9 mouse cellular contexts compared by ENCODE assay signal in genomic region chr4:129271991-129272755, GRCm38 (mm10). TPM values are rescaled to one million over a fixed set of nuclear protein-coding genes. Genes with fewer than 3 reads are reported as not detected.
DNase-seq lines count a peak whose midpoint lies in the region; ATAC-seq and TF ChIP-seq lines count a peak whose summit lies in the region.
"Had no signal": no experiment of that assay in that cellular context is flagged by ENCODE, and none has a peak within 500 bp of the region (broad histone marks: within the 10 kb centered on the region; RNA-seq: fewer than 3 reads in every experiment).

No protein-coding gene starts in this region.

- 17% methylated on average over 15 of the region's 15 CpGs for WGBS in heart, postnatal 0 days
- 18% methylated on average over 15 of the region's 15 CpGs for WGBS in forebrain, embryonic 14.5 days

- H3K27ac ChIP-seq in heart, postnatal 0 days (ENCODE audit: low read depth) = no peak overlapping the region
- H3K27ac ChIP-seq in forebrain, embryonic 14.5 days (ENCODE audit: low read depth, low read length) = no peak overlapping the region

- peaks cover 3% of the 10 kb centered on the region; the same call in 1 of the 2 replicates for H3K4me1 ChIP-seq in heart, postnatal 0 days (ENCODE audit: control insufficient read depth, insufficient read depth)
- H3K4me1 ChIP-seq in forebrain, embryonic 14.5 days (ENCODE audit: control insufficient read depth, insufficient read depth, low read length) = no peaks in the 10 kb centered on the region

- H3K9ac ChIP-seq in heart, postnatal 0 days (replicated peaks; ENCODE audit: low read depth, low read length) = no peak overlapping the region
- no peak overlapping the region for H3K9ac ChIP-seq in forebrain, embryonic 14.5 days (ENCODE audit: low read length)

- DNase-seq in heart, postnatal 0 days (ENCODE audit: low spot score) = no peak
- no peak for DNase-seq in heart, postnatal 4 days
- peak; percentile 87 for DNase-seq in kidney, postnatal 14 days
- peak; percentile 61 for DNase-seq in naive thymus-derived CD4-positive, alpha-beta T cell, adult 2 months (ENCODE audit: low read depth)
- DNase-seq in layer of hippocampus, postnatal 36 days = no peak
- no peak for DNase-seq in forebrain, embryonic 14.5 days (ENCODE audit: low spot score)
- no peak for DNase-seq in adrenal gland, postnatal 4 days (ENCODE audit: low spot score in 2 of 2)

- no peaks in the 10 kb centered on the region for H3K9me3 ChIP-seq in heart, postnatal 0 days (replicated peaks; ENCODE audit: control insufficient read depth, low read length)
- no peaks in the 10 kb centered on the region for H3K9me3 ChIP-seq in forebrain, embryonic 14.5 days (replicated peaks; ENCODE audit: control insufficient read depth, low read length)

- 0 out of 2 replicates have a peak overlapping the region, but pooled peaks have one; percentile 6 for H3K4me2 ChIP-seq in heart, postnatal 0 days (ENCODE audit: low read depth, low read length)
- no peak overlapping the region for H3K4me2 ChIP-seq in forebrain, embryonic 14.5 days (ENCODE audit: low read length)

- H3K27me3 ChIP-seq in heart, postnatal 0 days (ENCODE audit: control insufficient read depth, insufficient read depth, low read length) = 0 out of 2 replicates have a peak, but pooled peaks cover 9% of the 10 kb centered on the region
- no peaks in the 10 kb centered on the region for H3K27me3 ChIP-seq in forebrain, embryonic 14.5 days (replicated peaks; ENCODE audit: control insufficient read depth, insufficient read depth, low read length)

- TF ChIP-seq CTCF in heart, postnatal 0 days (IDR thresholded peaks at IDR 0.05; ENCODE audit: low read depth) = no peak

- no peak overlapping the region for H3K4me3 ChIP-seq in heart, postnatal 0 days (ENCODE audit: low read depth, low read length)
- H3K4me3 ChIP-seq in forebrain, embryonic 14.5 days (ENCODE audit: low read depth, low read length) = no peak overlapping the region
- H3K4me3 ChIP-seq: erythroblast, embryonic 14.5 days had no signal

- ATAC-seq in heart, postnatal 0 days (ENCODE audit: insufficient read depth, low read depth) = 0 out of 2 replicates have a peak, but pooled peaks have one; percentile 3
- ATAC-seq in common myeloid progenitor, adult 5-6 weeks (replicated peaks; ENCODE audit: low read depth, poor library complexity, severe bottlenecking) = peak; percentile 27; the same call in 1 of the 2 replicates
- no peak for ATAC-seq in forebrain, embryonic 14.5 days

- TF ChIP-seq EP300 in heart, postnatal 0 days (IDR thresholded peaks at IDR 0.05; ENCODE audit: low read depth) = no peak

- H3K36me3 ChIP-seq in heart, postnatal 0 days (replicated peaks; ENCODE audit: control insufficient read depth, insufficient read depth, low read length) = no peaks in the 10 kb centered on the region
- no peaks in the 10 kb centered on the region for H3K36me3 ChIP-seq in forebrain, embryonic 14.5 days (ENCODE audit: control insufficient read depth, insufficient read depth, low read length)

RNA-seq across cellular contexts. Expression of gene C77080, which starts 11.0 kb away (rescaled TPM):
- 7.8 and 9.0 TPM in 2 replicates for total RNA-seq in heart, postnatal 0 days (2014; rRNA removed; ENCODE audit: low replicate concordance)
- 0.77 and 0.78 TPM in 2 replicates for polyA plus RNA-seq in heart, postnatal 0 days (2015; fragmentation: Nextera tagmentation; extraction: Ambion mirVana)
- total RNA-seq in heart, postnatal 4 days (2021) = 1 to 10 TPM; 6.5 to 8.6 TPM
- 0.15 and 1.1 TPM in 2 replicates for total RNA-seq in common myeloid progenitor, adult 5-6 weeks (2017)
- total RNA-seq in layer of hippocampus, postnatal 36 days (2021) = 1 to 10 TPM; 5.8 TPM
- polyA plus RNA-seq in forebrain, embryonic 14.5 days (2014; fragmentation: Nextera tagmentation; extraction: Ambion mirVana) = 3.6 and 4.2 TPM in 2 replicates
- total RNA-seq in adrenal gland, postnatal 4 days (2021) = 10 to 100 TPM; 15.7 to 21.0 TPM

RNA-seq across cellular contexts. Expression of gene Sync, which starts 15.2 kb away (rescaled TPM):
- total RNA-seq in heart, postnatal 0 days (2014; rRNA removed; ENCODE audit: low replicate concordance) = 1.4 and 1.9 TPM in 2 replicates
- 3.4 and 3.8 TPM in 2 replicates for polyA plus RNA-seq in heart, postnatal 0 days (2015; fragmentation: Nextera tagmentation; extraction: Ambion mirVana)
- 1 to 10 TPM; 8.7 to 9.5 TPM for total RNA-seq in heart, postnatal 4 days (2021)
- total RNA-seq in common myeloid progenitor, adult 5-6 weeks (2017) = not detected in 2 replicates
- 1 to 10 TPM in 1 of 2 experiments, under 1 TPM in 1; 0.56 to 1.1 TPM for total RNA-seq in layer of hippocampus, postnatal 36 days (2021)
- 0.14 and 0.24 TPM in 2 replicates for polyA plus RNA-seq in forebrain, embryonic 14.5 days (2014; fragmentation: Nextera tagmentation; extraction: Ambion mirVana)
- 1 to 10 TPM; 3.8 to 4.4 TPM for total RNA-seq in adrenal gland, postnatal 4 days (2021)
- polyA plus RNA-seq: erythroblast, embryonic 14.5 days had no signal

Comparison
In these comparisons a context has a peak if more than half of its experiments do, and no peak if none do; other contexts are left out.
1. DNase-seq: peak in kidney, postnatal 14 days (single experiment) and naive thymus-derived CD4-positive, alpha-beta T cell, adult 2 months (single experiment); none in heart, postnatal 0 days (single experiment), heart, postnatal 4 days (single experiment), layer of hippocampus, postnatal 36 days (0 of 2), forebrain, embryonic 14.5 days (single experiment) and adrenal gland, postnatal 4 days (0 of 2).